Mouse (Mus musculus) urinary bladder, postnatal 36 days (tissue): ENCODE data around the gene Gm5108.

Experiments
- DNase-seq, 2 experiments: peaks; one replicate each; pipeline ENCODE4 v3.0.0; 2022; ENCODE audit warnings: low spot score in 2 of 2, mixed read lengths in 1 of 2

Gene Gm5108

GRCm38 (mm10) chr5:68020870-68021269, 79.4 kb downstream of the Gm5108 start:
- DNase-seq, result no peak
